Mouse (Mus musculus) cerebellum, postnatal 36 days (tissue): Measurements from ENCODE around the gene Lcn12.

ENCODE experiments used
- DNase-seq, 2 experiments: peaks; one replicate each; pipeline ENCODE4 v3.0.0; 2021 to 2022; ENCODE audit warnings: mixed read lengths in 2 of 2

The Lcn12 gene

GRCm38 (mm10) chr2:25458911-25459310 lies 34.8 kb downstream of the Lcn12 start:
- DNase-seq, result peak in 1 of 2 experiments; percentile 41

- DNase-seq, result peak; percentile 47 to 55
Measured at GRCm38 (mm10) chr2:25457022-25457896, 36.5 kb downstream of the Lcn12 start.

- DNase-seq, result no peak
Measured at GRCm38 (mm10) chr2:25456205-25456953, 37.3 kb downstream of the Lcn12 start, which contains the start of gene Clic3. Gene Clic3 (plus strand): TSS chr2:25456838.

GRCm38 (mm10) chr2:25452951-25453350 lies 40.8 kb downstream of the Lcn12 start:
- DNase-seq, result no peak

- no peak for DNase-seq
Measured at GRCm38 (mm10) chr2:25450853-25451647, 42.7 kb downstream of the Lcn12 start.

GRCm38 (mm10) chr2:25442682-25443081 lies 51.0 kb downstream of the Lcn12 start:
- DNase-seq, result no peak

GRCm38 (mm10) chr2:25441067-25441466 lies 52.6 kb downstream of the Lcn12 start:
- DNase-seq, result no peak
